Mouse (Mus musculus) Patski (cell line): Measurements from ENCODE around the gene Gm5148. TPM values are rescaled to one million over a fixed set of nuclear protein-coding genes. Genes with fewer than 3 reads are reported as not detected.

Experiments
- ATAC-seq: fragments of 100-300 bp; one replicate; pipeline ENCODE4 v1.8.0; 2021
- CTCF ChIA-PET: fragments of 350-600 bp; sonication (Branson Sonifier 250); formaldehyde crosslinking; loops from one replicate; lab custom pipeline; 2022; ENCODE audit warnings: inconsistent platforms; lab: Charles Lee
- POLR2A ChIA-PET: fragments of 350-600 bp; sonication (Branson Sonifier 250); formaldehyde crosslinking; loops from one replicate; lab custom pipeline; 2022; ENCODE audit warnings: antibody characterized with exemption, inconsistent platforms; lab: Charles Lee
- DNase-seq: peaks from one replicate; pipeline ENCODE4 v3.0.0-alpha.2; 2011; ENCODE audit warnings: low read depth, low spot score
- H3K27me3 ChIP-seq: fragments of 371-371 bp; one replicate; pipeline ENCODE4 v1.5.1; 2021
- CTCF ChIP-seq: fragments of 100-300 bp; IDR thresholded peaks from one replicate; pipeline ENCODE4 v1.5.1; 2021
- in situ Hi-C: fragments of 300-500 bp; cut with MboI; formaldehyde crosslinking; loops from 3 replicates; pipeline ENCODE4 v1.11.1; 2018; ENCODE audit warnings: low pct_unique_long_range_greater_than_20kb, mixed read lengths
- polyA plus RNA-seq: library from polyadenylated mRNA; unstranded; gene quantifications from one replicate; pipeline ENCODE4 v1.2.3, GENCODE M21; 2021

Gm5148 gene
- polyA plus RNA-seq, 1 experiment from 2014 or later = 0.23 TPM

DNA sequence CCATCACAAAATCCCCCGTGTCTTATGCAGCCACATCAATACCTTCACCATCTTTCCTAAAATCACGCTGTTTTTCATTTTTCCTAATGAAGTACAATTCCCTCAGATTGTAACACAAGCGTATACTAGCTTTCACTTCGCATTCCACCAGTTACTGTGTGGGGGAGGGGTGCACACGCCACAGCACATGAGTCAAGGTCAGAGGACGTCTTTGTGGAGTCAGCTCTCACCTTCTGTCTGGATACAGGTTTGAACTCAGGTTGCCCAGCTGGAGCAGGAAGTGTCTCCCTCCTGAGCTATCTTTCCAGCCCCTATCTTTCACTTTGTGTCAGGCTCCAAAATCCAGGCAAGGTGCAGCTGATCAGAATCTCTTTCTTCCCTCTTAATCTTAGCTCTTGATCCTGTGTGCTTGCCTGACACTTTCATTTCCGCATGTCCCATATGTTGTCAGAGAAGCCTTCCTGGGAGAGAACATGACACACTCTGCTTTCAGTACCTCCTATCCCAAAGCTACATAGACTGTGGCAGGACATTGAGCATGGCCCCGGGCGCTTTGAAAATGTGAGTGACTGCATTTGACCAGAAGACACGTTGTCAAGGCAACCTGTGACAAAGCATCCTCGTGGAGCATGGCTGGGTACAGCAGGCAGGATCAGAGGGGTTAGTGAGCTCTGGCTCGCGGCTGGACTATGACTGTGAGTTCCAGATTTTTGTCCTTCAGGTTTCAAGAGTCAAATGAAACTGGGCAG is 50.6 kb downstream of the Gm5148 start:
- ATAC-seq (no peak), DNase-seq (no peak)
- in situ Hi-C loops = no loop called here
- TF ChIP-seq CTCF = no peak
- ChIA-PET CTCF (interaction anchor here (1.1 to 3.3 kb wide), 4 partner anchors 10 to 21 kb away, joined by 3 to 12 read pairs (median 4); no protein-coding TSS in a partner anchor), POLR2A (no interaction called here)
- no peaks in the 10 kb centered on the region for H3K27me3 ChIP-seq

DNA sequence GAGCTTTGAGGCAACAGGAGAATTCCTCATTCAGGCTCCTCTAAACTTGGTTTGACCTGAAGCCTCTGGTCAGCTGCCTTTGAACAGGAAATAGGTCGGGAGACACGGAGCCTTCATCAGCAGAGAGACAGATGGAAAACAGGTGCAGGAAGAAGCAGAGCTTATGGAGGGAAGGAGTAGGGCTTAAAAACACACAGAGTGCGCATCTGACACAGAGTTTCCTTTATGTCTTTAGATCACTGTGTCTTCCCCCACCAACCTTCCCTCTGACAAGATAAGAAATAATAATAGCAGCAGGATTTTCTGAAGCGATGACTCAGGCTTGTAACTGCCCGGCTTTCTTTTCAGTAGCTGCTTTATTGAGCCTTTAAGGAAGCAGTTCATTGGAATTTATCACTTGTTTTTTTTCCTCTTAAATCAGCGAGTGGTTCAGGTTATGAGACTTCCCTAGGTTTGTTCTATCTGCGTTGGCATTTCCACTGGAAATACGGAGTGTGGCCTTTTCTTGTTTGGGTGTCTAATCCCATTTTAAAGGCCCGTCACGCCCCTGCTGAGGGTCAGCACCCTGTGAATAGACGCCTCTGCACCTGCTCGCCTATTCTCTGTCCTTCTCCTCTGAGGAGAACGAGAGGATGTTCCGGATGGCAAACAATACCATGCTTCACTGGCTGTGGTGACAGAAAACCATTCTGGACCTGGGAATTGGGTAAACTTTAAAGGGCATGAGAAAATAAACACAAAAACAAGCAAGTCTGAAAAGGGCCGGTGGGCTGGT is 51.8 kb downstream of the Gm5148 start:
- POLR2A ChIA-PET = interaction anchor here (1.1 kb wide), 1 partner anchor 27 kb away, joined by 4 read pairs; no protein-coding TSS in a partner anchor
- CTCF ChIA-PET = interaction anchor here (1.1 to 3.3 kb wide), 5 partner anchors 12 to 22 kb away, joined by 3 to 12 read pairs (median 4); no protein-coding TSS in a partner anchor
- H3K27me3 ChIP-seq = no peaks in the 10 kb centered on the region
- DNase-seq = no peak
- in situ Hi-C loops = no loop called here
- peak; percentile 26 for ATAC-seq
- TF ChIP-seq CTCF = no peak

DNA sequence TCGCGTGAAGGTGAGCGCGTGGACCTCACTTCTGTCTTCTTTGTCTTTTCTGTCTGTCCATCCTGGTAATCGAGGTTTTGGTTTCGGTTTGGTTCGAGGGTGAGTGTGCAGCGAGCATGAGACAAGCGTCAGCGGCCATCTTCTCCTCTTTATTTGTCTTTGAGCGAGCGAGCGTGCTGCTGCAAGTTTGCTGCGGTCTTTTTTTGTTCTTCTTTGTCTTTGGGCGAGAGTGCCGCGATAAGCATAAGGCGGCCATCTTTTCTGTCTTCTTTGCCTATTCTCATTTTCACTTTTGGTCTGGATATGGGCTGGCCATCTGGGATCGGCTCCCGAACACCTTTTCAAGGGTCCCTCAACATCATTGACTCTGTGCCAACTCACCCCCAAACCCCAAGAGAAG is 55.2 kb downstream of the Gm5148 start:
- CTCF ChIA-PET = no interaction called here
- DNase-seq (no peak), ATAC-seq (no peak)
- POLR2A ChIA-PET = no interaction called here
- H3K27me3 ChIP-seq = no peaks in the 10 kb centered on the region
- TF ChIP-seq CTCF = no peak
- in situ Hi-C loops = no loop called here

DNA sequence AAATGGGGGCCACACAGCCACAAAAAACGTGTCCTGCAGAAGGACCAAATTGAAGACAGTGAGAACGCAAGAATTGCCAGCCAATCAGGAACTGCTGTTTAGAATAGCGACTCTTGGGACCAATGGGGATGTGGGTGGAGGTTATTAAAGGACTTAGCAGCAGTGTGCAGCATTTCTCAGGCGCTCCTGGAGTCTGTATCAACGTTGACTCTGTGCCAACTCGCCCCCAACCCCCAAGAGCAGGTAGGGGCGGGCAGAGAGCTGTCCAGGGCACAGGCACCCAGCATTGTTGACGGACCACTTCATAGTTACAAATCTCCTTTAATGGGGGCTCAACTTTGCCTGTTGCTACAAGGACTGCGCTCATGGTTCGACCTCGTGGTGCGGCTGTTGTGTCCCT is 55.6 kb downstream of the Gm5148 start:
- in situ Hi-C loops = no loop called here

DNA sequence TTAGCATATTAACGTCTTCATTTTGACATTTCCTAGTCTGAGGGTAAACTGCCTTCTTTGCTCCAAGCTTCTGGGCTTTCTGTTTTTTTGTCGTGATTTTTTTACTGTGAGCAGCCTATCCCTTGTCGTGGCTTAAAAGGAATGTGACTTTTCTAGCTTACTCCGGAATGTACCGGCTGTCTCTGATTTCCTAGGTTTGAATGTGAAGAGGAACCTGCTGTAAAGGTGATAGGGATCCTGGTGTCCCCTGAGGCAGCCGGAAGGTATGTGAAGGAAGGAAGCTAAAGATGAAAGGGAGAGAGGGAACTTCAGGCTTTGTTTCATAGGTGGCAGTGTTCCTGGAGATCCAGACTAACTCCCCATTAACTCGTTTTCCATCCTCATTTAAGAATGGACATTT is 56.6 kb downstream of the Gm5148 start:
- H3K27me3 ChIP-seq = no peaks in the 10 kb centered on the region
- in situ Hi-C loops = no loop called here
- POLR2A ChIA-PET = interaction anchor here (0.7 kb wide), 1 partner anchor 16 kb away, joined by 3 read pairs; no protein-coding TSS in a partner anchor
- CTCF ChIA-PET = interaction anchor here (0.9 kb wide), 1 partner anchor 40 kb away, joined by 3 read pairs; no protein-coding TSS in a partner anchor
- TF ChIP-seq CTCF = no peak
- no peak for DNase-seq
- ATAC-seq = no peak

More for the DNA sequence above, 55.6 kb downstream of the Gm5148 start:
- no peak for ATAC-seq
- TF ChIP-seq CTCF = no peak
- no peaks in the 10 kb centered on the region for H3K27me3 ChIP-seq
- ChIA-PET POLR2A (no interaction called here), CTCF (no interaction called here)
- DNase-seq = no peak

DNA sequence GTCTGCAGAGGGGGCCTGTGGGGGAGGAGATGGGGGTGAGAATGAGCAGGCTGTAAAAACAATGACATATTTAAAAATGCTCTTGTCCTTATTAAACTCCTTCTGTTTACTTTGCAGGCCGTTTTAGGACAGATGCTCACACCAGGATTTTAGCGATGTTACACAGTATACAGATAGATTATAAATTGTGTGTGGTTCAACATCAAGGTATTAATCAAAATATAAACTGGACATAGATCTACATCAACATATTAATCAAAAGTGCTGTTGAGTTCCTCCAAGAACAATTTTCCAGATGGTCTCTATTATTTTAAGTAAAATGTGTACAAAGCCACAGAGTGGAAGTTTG is 57.2 kb downstream of the Gm5148 start:
- DNase-seq = no peak
- ATAC-seq = no peak
- in situ Hi-C loops = no loop called here
- POLR2A ChIA-PET = no interaction called here
- CTCF ChIA-PET = no interaction called here
- H3K27me3 ChIP-seq = no peaks in the 10 kb centered on the region
- TF ChIP-seq CTCF = no peak

DNA sequence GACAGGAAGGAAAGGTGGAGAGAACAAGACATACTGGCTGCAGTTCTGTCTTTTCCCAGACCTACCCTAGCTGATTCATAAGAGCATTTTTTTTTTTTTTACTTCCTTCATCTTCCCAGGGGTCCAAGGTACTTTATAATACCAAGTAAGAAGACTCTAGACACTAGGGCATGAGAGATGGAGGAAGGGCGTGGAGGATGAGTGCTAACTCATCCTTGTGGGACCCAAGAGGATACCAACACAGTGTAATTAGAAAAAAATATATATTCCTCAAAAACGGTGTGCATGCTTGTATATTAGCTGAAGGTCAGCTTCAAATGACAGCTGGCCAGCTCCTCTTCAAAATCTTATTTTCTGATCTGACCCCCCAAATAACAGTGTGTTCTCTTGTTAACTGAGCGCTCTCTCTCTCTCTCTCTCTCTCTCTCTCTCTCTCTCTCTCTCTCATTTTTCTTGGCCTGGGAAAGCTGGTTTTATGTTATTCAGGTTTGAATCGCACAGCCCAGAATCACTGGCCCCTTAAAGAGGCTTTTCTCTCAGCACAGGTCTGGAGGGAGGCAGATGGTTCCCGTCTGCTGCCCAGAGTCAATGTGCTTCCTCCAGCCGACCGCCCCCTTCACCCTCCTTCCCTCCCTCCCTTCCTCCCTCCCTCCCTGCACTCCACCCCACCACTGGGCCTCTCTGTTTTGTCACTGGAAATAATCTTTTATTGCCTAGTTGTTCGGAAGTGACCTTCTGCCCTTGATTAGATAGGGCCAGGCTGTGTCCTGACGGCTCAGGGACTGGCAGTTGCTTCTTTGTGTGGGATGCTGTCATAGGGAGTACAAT is 57.8 kb downstream of the Gm5148 start:
- H3K27me3 ChIP-seq = no peaks in the 10 kb centered on the region
- ChIA-PET CTCF (no interaction called here), POLR2A (interaction anchor here (0.6 kb wide), 1 partner anchor 702 kb away, joined by 3 read pairs; no protein-coding TSS in a partner anchor)
- no peak for DNase-seq
- no peak for TF ChIP-seq CTCF
- ATAC-seq = no peak
- in situ Hi-C loops = no loop called here

Other genes with a start within 250 kb of the Gm5148 start
- 170 TPM for gene Spry1, start 84.5 kb downstream of the Gm5148 start, polyA plus RNA-seq